Mouse (Mus musculus): ENCODE results near the gene Gja1. TPM values are rescaled to one million over a fixed set of nuclear protein-coding genes. Genes with fewer than 3 reads are reported as not detected.

The Gja1 gene
- polyA plus RNA-seq, 1 experiment from 2014 or later: 357 TPM

Other genes starting within 250 kb of the Gja1 start
- gene Tbc1d32, start 148.6 kb upstream of the Gja1 start, polyA plus RNA-seq (2015; fragmentation: Nextera tagmentation; extraction: Ambion mirVana): 3.0 and 3.2 TPM in 2 replicates